Mouse (Mus musculus) intestine, embryonic 15.5 days (tissue): ENCODE measurements around the gene Prkd3. TPM values are rescaled to one million over a fixed set of nuclear protein-coding genes. Genes with fewer than 3 reads are reported as not detected.

Source experiments
- ATAC-seq: fragments of 200-750 bp; cut with Nextera tagmentation; 2 replicates; pipeline ENCODE4 v1.8.0; 2017; ENCODE audit warnings: moderate TSS enrichment, moderate library complexity
- H3K27ac ChIP-seq: fragments of 300-500 bp; sonication (generic); 2 replicates; pipeline ENCODE4 v1.5.1; 2015; ENCODE audit warnings: mild to moderate bottlenecking, inconsistent platforms
- H3K27me3 ChIP-seq: fragments of 300-500 bp; sonication (generic); replicated peaks from 2 replicates; pipeline ENCODE4 v1.6.1; 2015; ENCODE audit warnings: inconsistent platforms
- H3K36me3 ChIP-seq: fragments of 300-500 bp; sonication (generic); 2 replicates; pipeline ENCODE4 v1.6.1; 2015; ENCODE audit warnings: inconsistent platforms
- H3K4me1 ChIP-seq: fragments of 300-500 bp; sonication (generic); replicated peaks from 2 replicates; pipeline ENCODE4 v1.6.1; 2015; ENCODE audit warnings: inconsistent platforms
- H3K4me2 ChIP-seq: fragments of 300-500 bp; sonication (generic); replicated peaks from 2 replicates; pipeline ENCODE4 v1.6.1; 2015; ENCODE audit warnings: mild to moderate bottlenecking, inconsistent platforms
- H3K4me3 ChIP-seq: fragments of 300-500 bp; sonication (generic); replicated peaks from 2 replicates; pipeline ENCODE4 v1.5.1; 2015; ENCODE audit warnings: inconsistent platforms
- H3K9ac ChIP-seq: fragments of 300-500 bp; sonication (generic); 2 replicates; pipeline ENCODE4 v1.6.1; 2015; ENCODE audit warnings: inconsistent platforms
- H3K9me3 ChIP-seq: fragments of 300-500 bp; sonication (generic); 2 replicates; pipeline ENCODE4 v1.6.1; 2016; ENCODE audit warnings: inconsistent platforms
- WGBS: fragments of 180-500 bp; shearing (Covaris S2); methylation state at CpG from one replicate; pipeline ENCODE4 v1.1.7; 2015; 5-methylcytosine and 5-hydroxymethylcytosine counted together
- polyA plus RNA-seq: library from polyadenylated mRNA; unstranded; fragments of >200 nt; fragmentation: Nextera tagmentation; extraction: Ambion mirVana; gene quantifications from 2 replicates; pipeline ENCODE4 v1.2.1, GENCODE M21; 2015

The Prkd3 gene
- polyA plus RNA-seq, 1 experiment from 2014 or later, result 30.9 TPM

DNA sequence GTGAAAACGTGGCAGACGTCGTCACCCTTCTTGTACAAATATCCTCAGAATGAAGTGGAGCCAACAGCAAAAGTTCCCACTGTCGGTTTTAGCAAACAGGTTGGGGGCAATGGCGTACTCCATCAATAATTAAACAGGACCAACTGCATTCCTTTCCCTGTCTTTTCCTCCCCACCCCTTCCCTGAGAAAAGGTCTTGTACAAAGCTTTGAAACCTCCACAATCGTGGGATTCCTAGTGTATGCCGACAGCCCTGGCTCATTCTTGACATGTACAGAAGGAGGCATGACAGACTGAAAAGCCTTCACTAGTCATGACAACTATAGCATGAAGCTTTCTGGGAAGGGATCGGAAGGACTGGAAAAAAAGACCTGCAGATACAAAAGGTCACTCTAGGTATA is 67.4 kb downstream of the Prkd3 start:
- ATAC-seq, result no peak
- no peak overlapping the region for H3K27ac ChIP-seq
- WGBS, result 71% methylated on average over 8 of the region's 8 CpGs

GRCm38 (mm10) chr17:78952070-78952469 is 68.5 kb downstream of the Prkd3 start:
- Histone ChIP-seq H3K27me3 (no peaks in the 10 kb centered on the region), H3K9me3 (no peaks in the 10 kb centered on the region), H3K9ac (no peak overlapping the region), H3K4me1 (no peaks in the 10 kb centered on the region), H3K4me2 (no peak overlapping the region), H3K27ac (no peak overlapping the region), H3K4me3 (no peak overlapping the region), H3K36me3 (peaks cover 24% of the 10 kb centered on the region)
- 83% methylated on average over 5 of the region's 5 CpGs for WGBS
- no peak for ATAC-seq

More for the DNA sequence above, 67.4 kb downstream of the Prkd3 start:
- Histone ChIP-seq H3K4me1 (no peaks in the 10 kb centered on the region), H3K36me3 (peaks cover 24% of the 10 kb centered on the region), H3K4me3 (no peak overlapping the region), H3K27me3 (no peaks in the 10 kb centered on the region), H3K9ac (no peak overlapping the region), H3K4me2 (no peak overlapping the region), H3K9me3 (no peaks in the 10 kb centered on the region)

GRCm38 (mm10) chr17:78951225-78951624 is 69.4 kb downstream of the Prkd3 start:
- H3K27me3 ChIP-seq, result no peaks in the 10 kb centered on the region
- no peaks in the 10 kb centered on the region for H3K4me1 ChIP-seq
- 96% methylated on average over 5 of the region's 5 CpGs for WGBS
- no peak overlapping the region for H3K9ac ChIP-seq
- peaks cover 27% of the 10 kb centered on the region for H3K36me3 ChIP-seq
- no peak overlapping the region for H3K27ac ChIP-seq
- H3K4me2 ChIP-seq, result no peak overlapping the region
- no peak for ATAC-seq
- no peaks in the 10 kb centered on the region for H3K9me3 ChIP-seq
- no peak overlapping the region for H3K4me3 ChIP-seq

- H3K4me2 ChIP-seq, result no peak overlapping the region
- H3K4me3 ChIP-seq, result no peak overlapping the region
- WGBS, result 55% methylated on average over 11 of the region's 11 CpGs
- ATAC-seq, result no peak
- H3K36me3 ChIP-seq, result peaks cover 8% of the 10 kb centered on the region; the same call in 1 of the 2 replicates
- 0 out of 2 replicates have a peak, but pooled peaks cover 3% of the 10 kb centered on the region for H3K4me1 ChIP-seq
- H3K9ac ChIP-seq, result no peak overlapping the region
- no peak overlapping the region for H3K27ac ChIP-seq
- no peaks in the 10 kb centered on the region for H3K27me3 ChIP-seq
- no peaks in the 10 kb centered on the region for H3K9me3 ChIP-seq
Measured at GRCm38 (mm10) chr17:78942579-78942978, 78.0 kb downstream of the Prkd3 start.

DNA sequence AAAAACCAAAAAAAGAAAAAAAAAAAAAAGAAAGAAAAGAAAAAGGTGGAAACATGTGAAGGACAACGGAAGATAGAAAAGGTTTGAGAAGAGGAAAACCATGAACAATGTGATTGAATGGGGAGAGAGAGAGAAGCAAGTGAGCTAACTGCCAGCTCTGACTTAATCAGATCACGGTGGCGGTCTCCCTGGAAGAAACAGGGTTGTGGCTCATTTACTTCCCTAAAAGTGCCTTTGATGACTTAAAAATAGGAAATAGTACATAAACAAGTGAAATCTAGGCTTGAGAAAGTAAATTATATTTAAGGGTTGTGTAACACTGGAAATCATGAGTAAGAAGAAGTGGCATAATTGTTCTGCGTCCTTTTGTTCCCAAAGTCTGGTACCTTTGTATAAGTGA is 81.7 kb downstream of the Prkd3 start:
- Histone ChIP-seq H3K27me3 (no peaks in the 10 kb centered on the region), H3K4me2 (no peak overlapping the region)

DNA sequence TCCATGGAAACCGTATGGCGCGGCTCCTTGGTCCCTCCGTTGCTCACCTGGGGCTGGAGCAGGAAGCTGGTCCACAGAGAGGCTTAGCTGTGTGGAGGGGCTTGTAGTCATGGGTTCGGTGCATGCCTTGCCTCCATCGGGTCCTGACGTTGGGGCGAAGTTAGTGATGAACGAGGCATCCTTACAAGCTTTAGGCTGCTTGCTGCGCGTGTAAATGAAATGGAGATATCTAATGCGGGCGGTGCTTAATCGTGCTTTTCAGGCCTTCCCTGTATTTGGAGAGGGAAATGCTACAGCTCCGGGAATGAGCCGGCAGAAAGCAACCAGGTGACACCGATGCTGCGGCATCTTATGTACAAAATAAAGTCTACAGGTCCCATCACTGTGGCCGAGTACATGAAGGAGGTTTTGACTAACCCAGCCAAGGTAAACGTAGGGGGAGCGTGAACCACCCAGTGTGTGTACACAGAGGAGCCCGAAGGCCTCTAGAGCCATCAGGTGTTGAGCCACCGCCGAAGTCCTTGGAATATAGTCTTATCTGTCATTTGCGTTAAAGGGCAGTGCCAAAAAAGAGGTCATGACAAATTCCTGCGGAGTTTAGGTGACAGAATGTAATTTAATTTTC is 83.3 kb downstream of the Prkd3 start:
- H3K36me3 ChIP-seq, result peaks cover 8% of the 10 kb centered on the region
- H3K27me3 ChIP-seq, result no peaks in the 10 kb centered on the region
- peak overlapping the region; percentile 80 for H3K4me2 ChIP-seq
- peak; percentile 46 for ATAC-seq
- 7% methylated on average over 26 of the region's 26 CpGs for WGBS
- H3K9ac ChIP-seq, result peak overlapping the region; percentile 73
- H3K9me3 ChIP-seq, result no peaks in the 10 kb centered on the region
- H3K4me3 ChIP-seq, result peak overlapping the region; percentile 81
- H3K4me1 ChIP-seq, result peaks cover 14% of the 10 kb centered on the region; the same call in 1 of the 2 replicates
- H3K27ac ChIP-seq, result 0 out of 2 replicates have a peak overlapping the region, but pooled peaks have one; percentile 44

More for the DNA sequence above, 81.7 kb downstream of the Prkd3 start:
- ATAC-seq, result no peak
- H3K36me3 ChIP-seq, result peaks cover 8% of the 10 kb centered on the region
- WGBS, result 89% methylated on average over 4 of the region's 4 CpGs
- peaks cover 14% of the 10 kb centered on the region; the same call in 1 of the 2 replicates for H3K4me1 ChIP-seq
- no peaks in the 10 kb centered on the region for H3K9me3 ChIP-seq
- H3K9ac ChIP-seq, result no peak overlapping the region
- H3K27ac ChIP-seq, result no peak overlapping the region
- H3K4me3 ChIP-seq, result no peak overlapping the region

GRCm38 (mm10) chr17:78936466-78937228 is 84.0 kb downstream of the Prkd3 start, which contains the start of the genes Cebpz and Ndufaf7:
Gene Cebpz, minus strand, starts transcription at chr17:78937066.
Gene Ndufaf7, plus strand, starts transcription at chr17:78937136.
- peak; percentile 100 for ATAC-seq
- H3K27ac ChIP-seq, result 0 out of 2 replicates have a peak within 1 kb of the TSS, but pooled peaks have one; percentile 44
- H3K4me1 ChIP-seq, result peaks cover 14% of the 10 kb centered on the region; the same call in 1 of the 2 replicates
- peak within 1 kb of the TSS; percentile 81 for H3K4me3 ChIP-seq
- H3K9me3 ChIP-seq, result no peaks in the 10 kb centered on the region
- peak within 1 kb of the TSS; percentile 80 for H3K4me2 ChIP-seq
- WGBS, result under 1% methylated on average over 45 of the region's 45 CpGs
- peaks cover 11% of the 10 kb centered on the region for H3K36me3 ChIP-seq
- H3K27me3 ChIP-seq, result no peaks in the 10 kb centered on the region
- peak within 1 kb of the TSS; percentile 73 for H3K9ac ChIP-seq

- no peak overlapping the region for H3K27ac ChIP-seq
- H3K4me1 ChIP-seq, result peaks cover 14% of the 10 kb centered on the region; the same call in 1 of the 2 replicates
- peak overlapping the region; percentile 73 for H3K9ac ChIP-seq
- peak overlapping the region; percentile 81 for H3K4me3 ChIP-seq
- ATAC-seq, result no peak
- peak overlapping the region; percentile 80 for H3K4me2 ChIP-seq
- WGBS, result 81% methylated on average over 2 of the region's 2 CpGs
- H3K36me3 ChIP-seq, result peaks cover 18% of the 10 kb centered on the region
- no peaks in the 10 kb centered on the region for H3K27me3 ChIP-seq
- H3K9me3 ChIP-seq, result no peaks in the 10 kb centered on the region
Measured at GRCm38 (mm10) chr17:78935857-78936256, 84.8 kb downstream of the Prkd3 start.

DNA sequence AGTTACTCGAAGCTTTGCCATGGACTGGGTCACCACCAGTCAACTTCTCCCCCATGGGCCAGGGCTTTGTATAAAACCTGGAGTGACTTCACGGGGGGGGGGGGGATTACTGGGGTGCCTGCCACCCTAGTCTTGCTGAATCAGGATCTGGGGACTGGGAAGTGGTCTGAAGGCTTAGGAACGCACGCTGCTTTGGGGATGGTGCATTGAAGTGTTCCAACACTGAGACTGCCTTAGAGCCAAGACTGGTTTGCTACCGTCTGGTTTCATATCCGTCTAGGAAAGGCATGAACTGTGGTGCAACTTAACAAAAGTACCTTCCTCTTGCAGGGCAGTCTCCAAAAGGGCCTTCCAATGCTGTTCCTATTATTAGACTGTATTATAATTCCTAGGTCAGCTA is 102.9 kb downstream of the Prkd3 start:
- WGBS, result 43% methylated on average over 6 of the region's 6 CpGs
- Histone ChIP-seq H3K27me3 (no peaks in the 10 kb centered on the region), H3K9ac (0 out of 2 replicates have a peak overlapping the region, but pooled peaks have one; percentile 86), H3K36me3 (peaks cover 17% of the 10 kb centered on the region), H3K4me3 (no peak overlapping the region), H3K27ac (no peak overlapping the region), H3K4me1 (peaks cover 9% of the 10 kb centered on the region), H3K9me3 (no peaks in the 10 kb centered on the region), H3K4me2 (peak overlapping the region; percentile 81)
- ATAC-seq, result no peak

GRCm38 (mm10) chr17:78916899-78917298 is 103.7 kb downstream of the Prkd3 start:
- Histone ChIP-seq H3K27ac (peak overlapping the region; percentile 93), H3K36me3 (peaks cover 14% of the 10 kb centered on the region), H3K9ac (peak overlapping the region; percentile 86), H3K4me2 (peak overlapping the region; percentile 81), H3K9me3 (no peaks in the 10 kb centered on the region), H3K27me3 (no peaks in the 10 kb centered on the region), H3K4me3 (peak overlapping the region; percentile 68), H3K4me1 (peaks cover 9% of the 10 kb centered on the region)
- ATAC-seq, result peak; percentile 59
- 2% methylated on average over 11 of the region's 11 CpGs for WGBS

- H3K36me3 ChIP-seq, result peaks cover 9% of the 10 kb centered on the region
- H3K27me3 ChIP-seq, result no peaks in the 10 kb centered on the region
- peak; percentile 96 for ATAC-seq
- WGBS, result under 1% methylated on average over 37 of the region's 37 CpGs
- H3K4me3 ChIP-seq, result peak within 1 kb of the TSS; percentile 68
- H3K9me3 ChIP-seq, result no peaks in the 10 kb centered on the region
- H3K9ac ChIP-seq, result peak within 1 kb of the TSS; percentile 86
- H3K4me2 ChIP-seq, result peak within 1 kb of the TSS; percentile 81
- peak within 1 kb of the TSS; percentile 93 for H3K27ac ChIP-seq
- H3K4me1 ChIP-seq, result peaks cover 9% of the 10 kb centered on the region
Measured at GRCm38 (mm10) chr17:78916369-78916813, 104.2 kb downstream of the Prkd3 start, which contains the start of gene Cebpzos. Gene Cebpzos, plus strand, starts transcription at chr17:78916500.

GRCm38 (mm10) chr17:78915772-78916171 is 104.8 kb downstream of the Prkd3 start:
- H3K27me3 ChIP-seq, result no peaks in the 10 kb centered on the region
- H3K4me2 ChIP-seq, result peak overlapping the region; percentile 81
- no peaks in the 10 kb centered on the region for H3K9me3 ChIP-seq
- H3K27ac ChIP-seq, result peak overlapping the region; percentile 93
- peak; percentile 22 for ATAC-seq
- WGBS, result 50% methylated on average over 6 of the region's 6 CpGs
- H3K4me1 ChIP-seq, result peaks cover 9% of the 10 kb centered on the region
- peak overlapping the region; percentile 68 for H3K4me3 ChIP-seq
- peak overlapping the region; percentile 86; the same call in 1 of the 2 replicates for H3K9ac ChIP-seq
- H3K36me3 ChIP-seq, result peaks cover 9% of the 10 kb centered on the region
